Mouse (Mus musculus) intestine, embryonic 16.5 days (tissue): ENCODE data around the gene Cbx6. TPM values are rescaled to one million over a fixed set of nuclear protein-coding genes. Genes with fewer than 3 reads are reported as not detected.

Experiments used
- ATAC-seq: fragments of 200-750 bp; cut with Nextera tagmentation; 2 replicates; pipeline ENCODE4 v1.8.0; 2017; ENCODE audit warnings: moderate TSS enrichment, moderate library complexity
- H3K27ac ChIP-seq: fragments of 300-500 bp; sonication (generic); 2 replicates; pipeline ENCODE4 v1.5.1; 2014; ENCODE audit warnings: mild to moderate bottlenecking, low read length
- H3K27me3 ChIP-seq: fragments of 300-500 bp; sonication (generic); replicated peaks from 2 replicates; pipeline ENCODE4 v1.6.1; 2014; ENCODE audit warnings: low read length, control low read depth, mixed read lengths; ENCODE audit not compliant: control insufficient read depth, insufficient read depth
- H3K36me3 ChIP-seq: fragments of 300-500 bp; sonication (generic); 2 replicates; pipeline ENCODE4 v1.6.1; 2014; ENCODE audit warnings: low read length, control low read depth; ENCODE audit not compliant: control insufficient read depth, insufficient read depth
- H3K4me1 ChIP-seq: fragments of 300-500 bp; sonication (generic); 2 replicates; pipeline ENCODE4 v1.6.1; 2014; ENCODE audit warnings: low read length, control low read depth, mixed read lengths; ENCODE audit not compliant: control insufficient read depth, insufficient read depth
- H3K4me2 ChIP-seq: fragments of 300-500 bp; sonication (generic); 2 replicates; pipeline ENCODE4 v1.6.1; 2014; ENCODE audit warnings: low read depth, low read length, control low read depth
- H3K4me3 ChIP-seq: fragments of 300-500 bp; sonication (generic); 2 replicates; pipeline ENCODE4 v1.5.1; 2014; ENCODE audit warnings: mild to moderate bottlenecking, low read length
- H3K9ac ChIP-seq: fragments of 300-500 bp; sonication (generic); 2 replicates; pipeline ENCODE4 v1.6.1; 2014; ENCODE audit warnings: low read depth, low read length
- H3K9me3 ChIP-seq: fragments of 300-500 bp; sonication (generic); 2 replicates; pipeline ENCODE4 v1.6.1; 2016; ENCODE audit warnings: low read length, control low read depth; ENCODE audit not compliant: control insufficient read depth
- WGBS: fragments of 180-500 bp; shearing (Covaris S2); extraction: QIAGEN DNeasy Blood & Tissue Kit; methylation state at CpG from one replicate; pipeline ENCODE4 v1.1.7; 2014; 5-methylcytosine and 5-hydroxymethylcytosine counted together
- polyA plus RNA-seq: library from polyadenylated mRNA; unstranded; fragments of >200 nt; fragmentation: Nextera tagmentation; extraction: Ambion mirVana; gene quantifications from 2 replicates; pipeline ENCODE4 v1.2.1, GENCODE M21; 2015

Cbx6 gene
- polyA plus RNA-seq, 1 experiment from 2014 or later, result 31.6 TPM

GRCm38 (mm10) chr15:79800701-79801100, 33.8 kb downstream of the Cbx6 start:
- peaks cover 8% of the 10 kb centered on the region; the same call in 1 of the 2 replicates for H3K4me1 ChIP-seq
- no peaks in the 10 kb centered on the region for H3K9me3 ChIP-seq
- no peak overlapping the region for H3K4me2 ChIP-seq
- no peak overlapping the region for H3K4me3 ChIP-seq
- H3K27ac ChIP-seq, result no peak overlapping the region
- peaks cover 43% of the 10 kb centered on the region for H3K27me3 ChIP-seq
- ATAC-seq, result no peak
- no peak overlapping the region for H3K9ac ChIP-seq
- WGBS, result 56% methylated on average over 11 of the region's 11 CpGs
- H3K36me3 ChIP-seq, result no peaks in the 10 kb centered on the region

GRCm38 (mm10) chr15:79798591-79798990, 35.9 kb downstream of the Cbx6 start:
- Histone ChIP-seq H3K4me2 (no peak overlapping the region), H3K27me3 (peaks cover 23% of the 10 kb centered on the region), H3K4me3 (no peak overlapping the region), H3K27ac (no peak overlapping the region), H3K9me3 (no peaks in the 10 kb centered on the region), H3K4me1 (peaks cover 1% of the 10 kb centered on the region; the same call in 1 of the 2 replicates), H3K9ac (no peak overlapping the region), H3K36me3 (no peaks in the 10 kb centered on the region)
- 88% methylated on average over 10 of the region's 10 CpGs for WGBS
- ATAC-seq, result no peak

GRCm38 (mm10) chr15:79797680-79798079, 36.8 kb downstream of the Cbx6 start:
- Histone ChIP-seq H3K9me3 (no peaks in the 10 kb centered on the region), H3K4me1 (no peaks in the 10 kb centered on the region), H3K27me3 (peaks cover 16% of the 10 kb centered on the region), H3K36me3 (no peaks in the 10 kb centered on the region), H3K9ac (no peak overlapping the region), H3K27ac (no peak overlapping the region), H3K4me3 (no peak overlapping the region), H3K4me2 (no peak overlapping the region)
- 80% methylated on average over 8 of the region's 8 CpGs for WGBS
- no peak for ATAC-seq

GRCm38 (mm10) chr15:79797096-79797495, 37.4 kb downstream of the Cbx6 start:
- ATAC-seq, result no peak
- no peaks in the 10 kb centered on the region for H3K4me1 ChIP-seq
- no peak overlapping the region for H3K4me3 ChIP-seq
- H3K27me3 ChIP-seq, result peaks cover 11% of the 10 kb centered on the region
- H3K36me3 ChIP-seq, result no peaks in the 10 kb centered on the region
- no peak overlapping the region for H3K4me2 ChIP-seq
- no peaks in the 10 kb centered on the region for H3K9me3 ChIP-seq
- no peak overlapping the region for H3K9ac ChIP-seq
- H3K27ac ChIP-seq, result no peak overlapping the region
- 87% methylated on average over 7 of the region's 7 CpGs for WGBS

- H3K9ac ChIP-seq, result no peak overlapping the region
- H3K9me3 ChIP-seq, result no peaks in the 10 kb centered on the region
- ATAC-seq, result no peak
- H3K4me3 ChIP-seq, result no peak overlapping the region
- 79% methylated on average over 12 of the region's 12 CpGs for WGBS
- H3K4me1 ChIP-seq, result no peaks in the 10 kb centered on the region
- H3K27me3 ChIP-seq, result peaks cover 5% of the 10 kb centered on the region
- no peak overlapping the region for H3K4me2 ChIP-seq
- no peaks in the 10 kb centered on the region for H3K36me3 ChIP-seq
- H3K27ac ChIP-seq, result no peak overlapping the region
These were observed 38.2 kb downstream of the Cbx6 start for GRCm38 (mm10) chr15:79796256-79796655.

- no peaks in the 10 kb centered on the region for H3K36me3 ChIP-seq
- no peak overlapping the region for H3K4me3 ChIP-seq
- no peak overlapping the region for H3K27ac ChIP-seq
- peaks cover 2% of the 10 kb centered on the region; the same call in 1 of the 2 replicates for H3K27me3 ChIP-seq
- no peak overlapping the region for H3K4me2 ChIP-seq
- no peaks in the 10 kb centered on the region for H3K9me3 ChIP-seq
- no peaks in the 10 kb centered on the region for H3K4me1 ChIP-seq
- WGBS, result 22% methylated on average over 20 of the region's 20 CpGs
- ATAC-seq, result no peak
- no peak overlapping the region for H3K9ac ChIP-seq
These were observed 40.3 kb downstream of the Cbx6 start for GRCm38 (mm10) chr15:79794173-79794572.

GRCm38 (mm10) chr15:79793076-79793475, 41.4 kb downstream of the Cbx6 start:
- Histone ChIP-seq H3K36me3 (no peaks in the 10 kb centered on the region), H3K27me3 (peaks cover 2% of the 10 kb centered on the region; the same call in 1 of the 2 replicates), H3K4me3 (no peak overlapping the region), H3K4me1 (no peaks in the 10 kb centered on the region), H3K27ac (no peak overlapping the region), H3K4me2 (no peak overlapping the region), H3K9ac (no peak overlapping the region), H3K9me3 (no peaks in the 10 kb centered on the region)
- 88% methylated on average over 9 of the region's 9 CpGs for WGBS
- no peak for ATAC-seq

- 24% methylated on average over 19 of the region's 19 CpGs for WGBS
- no peak overlapping the region for H3K9ac ChIP-seq
- peak; percentile 13; the same call in 1 of the 2 replicates for ATAC-seq
- no peaks in the 10 kb centered on the region for H3K9me3 ChIP-seq
- no peaks in the 10 kb centered on the region for H3K36me3 ChIP-seq
- H3K4me3 ChIP-seq, result no peak overlapping the region
- no peak overlapping the region for H3K4me2 ChIP-seq
- H3K4me1 ChIP-seq, result no peaks in the 10 kb centered on the region
- H3K27me3 ChIP-seq, result no peaks in the 10 kb centered on the region
- no peak overlapping the region for H3K27ac ChIP-seq
These were observed 42.0 kb downstream of the Cbx6 start for GRCm38 (mm10) chr15:79792455-79792854.

GRCm38 (mm10) chr15:79791502-79791901, 43.0 kb downstream of the Cbx6 start:
- no peak overlapping the region for H3K9ac ChIP-seq
- WGBS, result 2% methylated on average over 12 of the region's 12 CpGs

GRCm38 (mm10) chr15:79790905-79791304, 43.6 kb downstream of the Cbx6 start:
- Histone ChIP-seq H3K4me3 (no peak overlapping the region), H3K27me3 (no peaks in the 10 kb centered on the region), H3K4me2 (no peak overlapping the region), H3K9me3 (no peaks in the 10 kb centered on the region), H3K36me3 (no peaks in the 10 kb centered on the region), H3K9ac (no peak overlapping the region), H3K27ac (no peak overlapping the region), H3K4me1 (no peaks in the 10 kb centered on the region)
- ATAC-seq, result no peak
- 84% methylated on average over 6 of the region's 6 CpGs for WGBS

More at GRCm38 (mm10) chr15:79791502-79791901, 43.0 kb downstream of the Cbx6 start:
- no peak for ATAC-seq
- H3K36me3 ChIP-seq, result no peaks in the 10 kb centered on the region
- no peaks in the 10 kb centered on the region for H3K27me3 ChIP-seq
- no peak overlapping the region for H3K4me3 ChIP-seq
- H3K4me1 ChIP-seq, result no peaks in the 10 kb centered on the region
- no peak overlapping the region for H3K27ac ChIP-seq
- no peaks in the 10 kb centered on the region for H3K9me3 ChIP-seq
- no peak overlapping the region for H3K4me2 ChIP-seq
